10 mouse cellular contexts compared by ENCODE assay signal in the genomic region with DNA sequence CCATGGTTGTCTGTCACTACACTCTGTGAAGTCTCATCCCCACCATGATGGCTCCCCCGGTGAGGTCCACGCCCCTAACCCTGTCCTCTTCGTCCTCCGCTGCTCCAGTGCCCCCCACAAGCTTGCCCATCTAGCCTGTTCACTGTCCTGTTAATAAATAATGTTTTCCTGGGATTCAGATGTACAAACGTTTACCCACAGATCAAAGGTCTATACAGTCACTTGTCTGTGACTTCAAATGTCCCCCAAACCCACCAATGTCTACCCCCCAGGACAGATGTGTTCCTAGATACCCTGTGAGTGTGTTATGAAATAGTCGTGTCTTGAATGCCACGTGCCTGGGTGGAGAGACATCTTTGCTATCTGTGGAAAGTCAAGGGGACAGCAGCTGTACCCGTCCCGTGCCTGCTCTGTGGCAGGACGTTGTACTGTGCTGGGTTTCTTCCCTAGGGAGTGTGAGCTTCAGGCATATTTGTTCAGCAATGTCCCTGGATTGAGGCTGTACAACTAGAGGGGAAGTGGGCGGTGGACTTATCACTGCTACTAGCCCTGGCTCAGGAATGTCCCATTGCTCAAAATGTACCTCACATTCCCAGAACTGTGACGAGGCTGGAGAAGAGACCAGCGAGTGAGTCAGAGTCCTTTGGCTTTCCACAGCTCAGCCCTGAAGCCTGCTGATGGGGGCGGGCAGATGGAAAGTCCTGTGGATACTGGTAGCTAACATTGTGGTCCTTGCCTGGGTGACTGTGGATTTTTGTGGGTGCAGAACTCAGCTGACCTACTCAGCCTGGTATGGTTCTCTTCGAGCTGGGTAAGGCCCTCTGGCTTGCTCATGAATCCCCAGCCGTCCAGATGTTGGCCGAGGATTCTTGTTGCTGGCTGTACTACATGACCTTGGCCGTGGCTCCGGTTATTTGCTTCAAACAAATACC. TPM values are rescaled to one million over a fixed set of nuclear protein-coding genes. Genes with fewer than 3 reads are reported as not detected.
DNase-seq lines count a peak whose midpoint lies in the region; ATAC-seq and TF ChIP-seq lines count a peak whose summit lies in the region.
"Had no signal": no experiment of that assay in that cellular context is flagged by ENCODE, and none has a peak within 500 bp of the region (broad histone marks: within the 10 kb centered on the region; RNA-seq: fewer than 3 reads in every experiment).

No protein-coding gene starts in this region.

- H3K4me2 ChIP-seq in hindbrain, embryonic 12.5 days (replicated peaks) = no peak overlapping the region

- no peak for TF ChIP-seq POLR2A in kidney, adult 2 months (IDR thresholded peaks at IDR 0.05; ENCODE audit: low read depth, low read length)

- no peak overlapping the region for H3K4me3 ChIP-seq in hindbrain, embryonic 10.5 days
- H3K4me3 ChIP-seq in hindbrain, embryonic 12.5 days = no peak overlapping the region
- no peak overlapping the region for H3K4me3 ChIP-seq in kidney, adult 2 months (ENCODE audit: insufficient read depth, low read depth, low read length)

- H3K9ac ChIP-seq in hindbrain, embryonic 12.5 days = no peak overlapping the region

- peak overlapping the region; percentile 70 for H3K27ac ChIP-seq in hindbrain, embryonic 10.5 days
- H3K27ac ChIP-seq in hindbrain, embryonic 12.5 days = no peak overlapping the region
- H3K27ac ChIP-seq in kidney, adult 2 months (ENCODE audit: insufficient read depth, low read depth, low read length) = peak overlapping the region; percentile 98
- H3K27ac ChIP-seq: macrophage had no signal

- H3K27me3 ChIP-seq in hindbrain, embryonic 10.5 days (ENCODE audit: insufficient read depth, poor library complexity, severe bottlenecking) = peaks cover 16% of the 10 kb centered on the region; the same call in 1 of the 2 replicates
- H3K27me3 ChIP-seq in hindbrain, embryonic 12.5 days = 0 out of 2 replicates have a peak, but pooled peaks cover 5% of the 10 kb centered on the region
- H3K27me3 ChIP-seq in kidney, adult 2 months (replicated peaks; ENCODE audit: control insufficient read depth, insufficient read depth, low read length) = no peaks in the 10 kb centered on the region

- 78% methylated on average over 19 of the region's 19 CpGs for WGBS in hindbrain, embryonic 10.5 days
- WGBS in hindbrain, embryonic 12.5 days = 77% methylated on average over 19 of the region's 19 CpGs
- 25% methylated on average over 19 of the region's 19 CpGs for WGBS in kidney, adult 2 months

- H3K9me3 ChIP-seq in hindbrain, embryonic 10.5 days = no peaks in the 10 kb centered on the region
- H3K9me3 ChIP-seq in hindbrain, embryonic 12.5 days (replicated peaks) = no peaks in the 10 kb centered on the region

- no peak for TF ChIP-seq CTCF in kidney, adult 2 months (conservative IDR thresholded peaks at IDR 0.05; ENCODE audit: insufficient read depth, insufficient read length, low read depth, low read length)

- no peak for DNase-seq in hindbrain, embryonic 10.5 days (ENCODE audit: low spot score)
- DNase-seq in gastrocnemius, postnatal 25 days = peak; percentile 82
- peak; percentile 89 for DNase-seq in kidney, adult 2 months
- peak; percentile 63 for DNase-seq in lung, postnatal 25 days (ENCODE audit: low spot score)
- no peak for DNase-seq in layer of hippocampus, adult 8-10 months (ENCODE audit: low spot score in 2 of 2)
- no peak for DNase-seq in T-cell, adult 2 months (ENCODE audit: low spot score)

- no peaks in the 10 kb centered on the region for H3K36me3 ChIP-seq in hindbrain, embryonic 10.5 days
- H3K36me3 ChIP-seq in hindbrain, embryonic 12.5 days = no peaks in the 10 kb centered on the region
- H3K36me3 ChIP-seq in kidney, adult 2 months (ENCODE audit: control insufficient read depth, insufficient read depth, low read length) = no peaks in the 10 kb centered on the region

- ATAC-seq in hindbrain, embryonic 12.5 days (ENCODE audit: low FRiP score) = no peak
- no peak for ATAC-seq in granulocyte monocyte progenitor cell, adult 5-6 weeks (replicated peaks; ENCODE audit: poor library complexity, severe bottlenecking)

- H3K4me1 ChIP-seq in hindbrain, embryonic 10.5 days (replicated peaks) = peaks cover 42% of the 10 kb centered on the region
- H3K4me1 ChIP-seq in hindbrain, embryonic 12.5 days = peaks cover 28% of the 10 kb centered on the region
- H3K4me1 ChIP-seq in kidney, adult 2 months (ENCODE audit: control insufficient read depth, insufficient read depth, low read length) = peaks cover 38% of the 10 kb centered on the region

RNA-seq across cellular contexts. Expression of a gene that starts 55.1 kb away (rescaled TPM):
- polyA plus RNA-seq in hindbrain, embryonic 10.5 days (2016; fragmentation: Nextera tagmentation; extraction: Ambion mirVana) = 2.9 and 8.4 TPM in 2 replicates
- polyA plus RNA-seq in hindbrain, embryonic 12.5 days (2016; fragmentation: Nextera tagmentation; extraction: Ambion mirVana) = 12.4 and 14.1 TPM in 2 replicates
- not detected for total RNA-seq in gastrocnemius, postnatal 25 days (2021)
- polyA plus RNA-seq in kidney, adult 2 months (2012; rRNA removed) = 0.08 and 0.17 TPM in 2 replicates
- 10 to 100 TPM; 36.2 to 45.2 (median 44.1) TPM for total RNA-seq in layer of hippocampus, adult 8-10 months (2022)
- total RNA-seq in granulocyte monocyte progenitor cell, adult 5-6 weeks (2014; fragmentation: Nextera tagmentation) = not detected in 2 replicates
- not detected in 2 replicates for total RNA-seq in granulocyte monocyte progenitor cell, adult 5-6 weeks (2017)
- total RNA-seq: common myeloid progenitor, adult 5-6 weeks had no signal
- polyA plus RNA-seq: macrophage had no signal

Comparison
In these comparisons a context has a peak if more than half of its experiments do, and no peak if none do; other contexts are left out.
1. DNase-seq: peak in gastrocnemius, postnatal 25 days (single experiment), kidney, adult 2 months (single experiment) and lung, postnatal 25 days (single experiment); none in hindbrain, embryonic 10.5 days (single experiment), layer of hippocampus, adult 8-10 months (0 of 2) and T-cell, adult 2 months (single experiment).
2. RNA of a gene that starts 55.1 kb away (total RNA-seq): 36.2 to 45.2 TPM in layer of hippocampus, adult 8-10 months; not detected in gastrocnemius, postnatal 25 days and not detected in granulocyte monocyte progenitor cell, adult 5-6 weeks; every median in the first group is over 10 times any median in the second.